Mouse (Mus musculus) mouse embryonic stem cell (cell line): ENCODE measurements around the gene Pygo2.
"Not testable (repeated sequence)": the region's sequence is repeated elsewhere in the genome, so short reads cannot be mapped to it uniquely, and the experiment has no call there.

ENCODE experiments used
- in situ Hi-C, 2 experiments: fragments of 300-500 bp; cut with MboI; formaldehyde crosslinking; loops; 1 replicate in 1 of 2; 3 replicates in 1 of 2; pipeline ENCODE4 v1.14.3; 2019 to 2020; ENCODE audit warnings: low sequenced_read_pairs in 2 of 2, low pct_unique_long_range_greater_than_20kb in 1 of 2, mixed read lengths in 1 of 2; ENCODE audit not compliant: unreplicated experiment in 1 of 2

Gene Pygo2

DNA sequence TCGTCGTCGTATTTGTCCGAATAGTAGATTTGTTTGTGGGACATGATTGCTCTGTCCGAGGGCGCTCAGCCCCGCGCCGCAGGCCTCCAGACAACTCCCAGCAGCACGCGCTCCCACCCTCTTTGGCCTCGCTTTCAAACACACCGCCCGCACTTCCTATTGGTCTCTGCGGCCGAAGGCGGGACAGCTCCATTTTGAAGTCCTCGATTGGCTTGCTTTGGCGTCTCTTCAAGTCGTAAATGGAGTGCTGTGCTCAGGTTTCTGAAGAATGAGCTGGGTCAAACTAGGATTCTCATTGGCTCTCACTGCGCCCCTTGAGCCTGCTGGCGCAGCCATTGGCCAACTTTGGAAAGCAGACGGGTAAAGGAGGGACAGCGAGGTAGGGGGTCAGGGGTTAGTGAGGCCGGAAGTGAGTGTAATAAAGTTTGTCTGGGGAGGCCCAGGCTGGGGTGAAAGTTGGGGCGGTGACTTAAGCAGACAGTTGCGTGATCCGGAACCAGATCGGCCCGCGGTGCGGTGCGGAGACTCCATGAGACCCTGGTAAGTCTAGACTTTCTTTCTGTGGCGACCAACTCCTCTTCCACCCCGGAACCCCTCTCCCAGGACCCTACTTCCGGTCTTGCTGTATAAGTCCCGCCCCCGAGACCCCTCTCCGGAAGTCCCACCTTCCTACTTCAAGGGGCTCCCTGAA lies 11.7 kb upstream of the Pygo2 start, which contains the start of the genes Cks1b and Shc1:
Gene Cks1b, minus strand, starts transcription at position 214 of the 691 bp plus-strand sequence.
Gene Shc1, plus strand, starts transcription at position 274 of the 691 bp plus-strand sequence.
- in situ Hi-C loops: no loop called here

DNA sequence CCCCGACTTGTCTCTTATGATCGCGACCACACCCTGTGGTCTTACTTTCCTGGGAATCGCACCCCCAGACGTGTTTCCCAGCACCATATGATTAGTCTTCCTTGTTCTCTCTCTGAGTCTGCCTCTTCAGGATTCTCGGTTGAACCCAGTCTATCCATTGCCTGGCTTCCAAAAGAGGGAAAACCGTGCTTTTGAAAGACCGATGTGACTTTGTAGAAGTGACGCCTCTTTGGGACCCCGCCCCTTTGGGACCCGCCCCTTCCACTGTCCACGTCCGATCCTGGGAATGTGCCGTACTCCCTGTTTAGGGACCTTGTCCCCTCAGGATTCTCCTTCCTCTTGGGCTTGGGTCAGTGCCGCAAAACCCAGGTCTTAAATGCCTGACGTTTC lies 11.2 kb upstream of the Pygo2 start:
- in situ Hi-C loops: no loop called here

DNA sequence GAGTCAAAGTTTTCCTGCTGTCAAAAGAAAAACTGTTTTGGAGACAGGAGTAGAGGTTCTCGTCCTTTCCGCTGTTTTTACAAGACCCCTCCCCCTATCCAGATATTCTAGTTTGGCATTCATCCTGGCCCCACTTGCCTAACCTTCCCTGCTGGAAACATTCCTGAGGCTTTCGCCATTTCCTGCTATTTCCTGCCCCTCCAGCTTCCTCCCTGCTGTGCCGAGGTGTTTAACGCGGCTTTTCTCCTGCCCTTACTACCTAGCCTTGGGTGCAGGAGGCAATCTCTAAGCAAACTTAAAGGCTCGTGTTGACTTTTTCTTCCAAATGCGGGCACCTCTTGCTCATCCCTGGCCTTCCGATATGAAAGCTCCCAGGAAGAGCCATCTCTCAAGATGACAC lies 10.4 kb upstream of the Pygo2 start:
- in situ Hi-C loops: no loop called here

DNA sequence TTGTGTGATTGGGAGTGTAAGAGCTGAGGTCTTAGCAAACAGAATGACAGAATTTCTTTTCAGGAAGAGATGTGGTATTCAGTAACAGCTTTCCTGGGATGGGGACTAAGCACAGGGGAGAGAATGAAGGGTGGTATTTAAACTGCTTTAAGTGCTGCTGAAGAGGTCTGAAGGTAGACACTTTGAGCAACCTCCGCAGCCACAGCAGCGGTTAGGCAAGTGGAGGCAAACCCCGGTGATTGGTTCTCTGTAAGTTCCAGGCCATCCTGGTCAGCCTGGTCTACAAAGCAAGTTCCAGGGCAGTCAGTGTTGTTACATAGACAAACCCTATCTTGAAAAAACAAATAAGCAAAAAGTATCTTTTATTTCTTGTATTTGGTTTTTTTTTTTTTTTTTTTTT lies 10.0 kb upstream of the Pygo2 start:
- in situ Hi-C loops: no loop called here

DNA sequence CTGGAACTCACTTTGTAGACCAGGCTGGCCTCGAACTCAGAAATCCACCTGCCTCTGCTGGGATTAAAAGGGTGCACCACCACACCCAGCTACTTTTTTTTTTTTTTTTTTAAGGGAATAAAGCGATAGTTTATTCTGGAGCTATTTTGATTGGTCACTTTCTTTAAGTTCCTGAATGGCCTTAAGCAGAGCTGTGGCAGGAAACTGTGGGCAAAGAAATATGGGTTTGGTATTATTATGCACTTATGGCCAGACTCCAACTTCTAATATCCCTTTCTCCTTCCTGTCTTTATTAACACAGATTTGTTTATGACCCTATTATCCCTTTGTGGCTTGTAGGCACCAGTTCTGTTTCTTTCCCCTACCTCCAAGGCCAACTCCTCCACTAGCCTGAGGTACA lies 9.6 kb upstream of the Pygo2 start:
- in situ Hi-C loops: no loop called here

DNA sequence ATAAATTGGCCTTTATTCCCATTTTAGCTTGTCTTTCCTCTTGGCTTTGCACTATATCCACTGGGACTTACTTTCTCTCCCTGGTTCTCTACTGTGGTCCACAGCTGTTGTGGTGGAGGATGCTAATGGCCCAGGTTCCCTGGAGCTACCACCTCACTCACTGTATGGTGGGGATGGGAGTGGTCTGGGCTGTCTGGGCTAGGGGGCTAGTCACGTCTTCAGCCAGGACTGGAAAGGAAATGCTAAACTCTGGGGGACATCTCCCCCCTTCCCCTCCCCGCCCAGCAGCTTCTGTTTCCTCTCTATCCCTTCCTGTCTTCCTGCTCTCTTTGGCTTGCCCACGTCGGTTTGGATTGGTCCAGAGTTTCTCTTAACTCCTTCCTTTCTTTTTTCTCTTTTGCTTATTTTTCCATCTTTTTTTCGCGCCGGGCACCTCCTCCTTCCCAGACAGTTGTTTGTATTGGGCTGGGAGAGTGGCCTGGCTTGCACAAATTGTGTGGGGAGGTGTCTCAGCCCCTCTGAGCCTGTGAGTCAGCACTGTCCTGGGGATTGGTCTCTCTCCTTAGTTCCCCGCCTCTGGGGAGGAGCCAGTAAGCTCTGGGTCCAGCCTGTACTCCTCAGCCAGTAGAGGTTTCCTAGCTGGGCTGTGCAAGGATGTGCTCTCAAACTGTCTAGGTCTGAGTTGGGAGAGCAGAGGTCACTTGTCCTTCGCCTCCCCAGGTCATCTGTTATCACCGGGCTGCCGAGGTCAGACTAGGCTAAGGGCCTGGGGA lies 8.8 kb upstream of the Pygo2 start:
- in situ Hi-C loops: no loop called here

DNA sequence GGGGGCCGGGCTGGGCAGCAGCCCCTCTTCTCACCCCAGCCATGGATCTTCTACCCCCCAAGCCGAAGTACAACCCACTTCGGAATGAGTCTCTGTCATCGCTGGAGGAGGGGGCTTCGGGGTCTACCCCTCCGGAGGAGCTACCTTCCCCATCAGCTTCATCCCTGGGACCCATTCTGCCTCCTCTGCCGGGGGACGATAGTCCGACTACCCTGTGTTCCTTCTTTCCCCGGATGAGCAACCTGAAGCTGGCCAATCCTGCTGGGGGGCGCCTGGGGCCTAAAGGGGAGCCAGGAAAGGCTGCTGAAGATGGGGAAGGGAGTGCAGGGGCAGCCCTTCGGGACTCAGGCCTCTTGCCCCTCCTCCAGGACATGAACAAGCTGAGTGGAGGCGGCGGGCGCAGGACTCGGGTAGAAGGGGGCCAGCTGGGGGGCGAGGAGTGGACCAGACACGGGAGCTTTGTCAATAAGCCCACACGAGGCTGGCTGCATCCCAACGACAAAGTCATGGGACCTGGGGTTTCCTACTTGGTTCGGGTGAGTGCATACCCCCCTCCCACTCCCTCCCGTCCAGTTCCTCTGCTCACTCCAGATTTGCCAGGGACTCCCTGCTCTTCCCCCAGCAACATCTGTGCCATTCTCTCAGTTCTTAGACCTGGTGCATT lies 8.1 kb upstream of the Pygo2 start:
- in situ Hi-C loops: no loop called here

DNA sequence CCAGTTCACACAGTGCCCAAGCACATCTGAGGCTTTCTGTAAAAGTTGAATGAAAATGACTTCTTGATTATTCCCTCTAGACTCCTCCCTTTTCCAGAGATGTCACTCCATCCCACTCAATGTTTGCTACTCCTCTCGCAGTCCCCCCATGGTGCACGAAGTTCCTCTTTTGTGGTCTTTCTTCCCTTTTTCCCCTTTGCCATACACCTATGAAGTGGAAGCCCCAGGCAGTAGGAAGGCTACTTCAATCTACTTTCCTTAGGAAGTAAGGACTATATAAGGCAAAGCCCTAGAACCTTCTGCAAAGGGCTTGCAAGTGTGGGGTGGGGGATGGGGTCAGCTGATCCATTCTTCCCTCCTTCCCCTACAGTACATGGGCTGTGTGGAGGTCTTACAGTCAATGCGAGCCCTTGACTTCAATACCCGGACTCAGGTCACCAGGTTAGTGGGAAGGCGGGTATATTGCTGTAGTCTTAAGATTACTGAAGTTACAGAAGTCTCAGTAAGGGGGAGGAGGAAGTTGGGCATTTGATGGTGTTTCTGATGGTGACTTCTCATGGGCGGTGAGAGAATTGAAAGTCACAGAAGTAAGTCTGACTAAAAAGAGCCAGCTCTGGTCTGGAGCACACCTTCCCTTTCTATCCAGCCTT lies 7.3 kb upstream of the Pygo2 start:
- in situ Hi-C loops: no loop called here

DNA sequence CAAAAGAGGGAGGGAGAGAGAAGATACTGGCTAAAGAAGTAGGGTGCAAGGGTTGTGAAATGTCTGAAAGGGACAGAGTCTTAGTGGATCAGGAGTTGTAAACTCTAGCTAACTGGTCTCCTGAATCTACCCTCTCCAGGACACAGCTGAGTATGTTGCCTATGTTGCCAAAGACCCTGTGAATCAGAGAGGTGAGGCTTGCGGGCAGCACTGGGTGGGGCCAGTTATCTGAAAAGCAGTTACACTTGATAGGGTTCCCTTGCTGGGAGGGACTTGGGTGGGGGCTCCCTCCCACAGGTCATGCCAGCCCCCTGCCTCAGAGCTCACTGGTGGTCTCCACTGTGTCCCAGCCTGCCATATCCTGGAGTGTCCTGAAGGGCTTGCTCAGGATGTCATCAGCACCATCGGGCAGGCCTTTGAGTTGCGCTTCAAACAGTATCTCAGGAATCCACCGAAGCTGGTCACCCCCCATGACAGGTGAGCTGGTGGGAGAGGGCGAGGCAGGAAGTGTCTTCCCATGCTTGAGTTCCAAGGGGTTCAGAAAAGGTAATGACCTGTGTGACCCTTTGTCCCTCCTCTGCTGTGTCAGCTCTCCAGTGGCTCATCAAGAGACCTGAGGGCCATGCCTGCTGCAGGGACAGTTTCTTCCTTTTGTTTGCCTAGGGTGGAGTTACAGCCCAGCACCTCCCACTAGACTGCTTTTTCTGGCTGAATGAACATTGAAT lies 5.4 kb upstream of the Pygo2 start:
- in situ Hi-C loops: no loop called here

DNA sequence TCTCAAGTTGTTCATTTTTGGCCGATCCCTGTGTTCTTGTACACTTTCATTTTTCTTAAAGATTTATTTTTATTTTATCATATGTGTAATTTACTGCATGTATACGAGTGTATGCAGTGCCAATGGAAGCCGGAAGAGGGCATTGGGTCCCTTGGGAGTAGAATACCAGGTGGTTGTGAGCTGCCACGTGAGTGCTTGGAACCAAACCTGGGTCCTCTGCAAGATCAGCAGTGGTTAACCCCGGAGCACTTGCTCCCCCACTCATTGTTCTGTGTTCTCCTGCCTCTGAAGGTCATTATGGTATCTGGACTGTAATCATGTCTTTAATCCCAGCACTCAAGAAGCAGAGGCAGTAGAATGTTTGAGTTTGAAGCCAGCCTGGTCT lies 4.9 kb upstream of the Pygo2 start:
- in situ Hi-C loops: no loop called here

DNA sequence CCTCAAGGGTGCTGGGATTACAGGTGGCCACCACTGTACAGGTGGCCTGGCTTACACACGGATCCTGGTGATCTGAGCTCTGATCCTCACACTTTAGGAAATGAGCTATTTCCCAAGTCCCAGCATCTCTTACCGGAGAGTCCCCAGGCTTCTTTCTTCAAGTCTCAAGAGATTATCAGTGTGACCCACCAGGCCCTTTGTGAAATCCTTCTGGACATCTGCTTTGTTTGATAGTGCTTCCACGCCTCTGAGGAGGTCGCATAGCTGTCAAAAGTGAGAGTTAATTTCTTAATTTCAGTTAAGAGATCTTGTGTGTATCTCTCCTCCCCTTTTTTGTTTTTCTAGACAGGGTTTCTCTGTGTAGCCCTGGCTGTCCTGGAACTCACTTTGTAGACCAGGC lies 4.1 kb upstream of the Pygo2 start:
- in situ Hi-C loops: no loop called here

DNA sequence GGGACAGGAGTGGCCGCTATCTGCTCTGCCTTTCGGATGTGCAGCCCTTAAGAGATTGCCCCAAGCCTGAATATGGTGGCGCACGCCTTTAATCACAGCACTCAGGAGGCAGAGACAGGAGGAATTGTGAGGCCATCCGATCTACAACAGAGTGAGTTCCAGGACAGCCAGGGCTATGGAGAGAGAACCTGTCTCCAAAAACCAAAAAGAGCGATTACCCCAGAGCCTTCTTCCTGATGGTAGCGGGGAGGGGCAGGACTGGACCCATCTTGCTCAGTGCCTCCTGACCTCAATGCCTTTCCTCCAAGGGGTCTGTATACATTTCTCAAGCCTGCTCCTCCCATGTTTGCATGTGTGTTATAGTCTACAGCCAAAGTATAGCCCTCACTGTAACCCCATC lies 993 bp upstream of the Pygo2 start:
- in situ Hi-C loops: not testable (repeated sequence)

DNA sequence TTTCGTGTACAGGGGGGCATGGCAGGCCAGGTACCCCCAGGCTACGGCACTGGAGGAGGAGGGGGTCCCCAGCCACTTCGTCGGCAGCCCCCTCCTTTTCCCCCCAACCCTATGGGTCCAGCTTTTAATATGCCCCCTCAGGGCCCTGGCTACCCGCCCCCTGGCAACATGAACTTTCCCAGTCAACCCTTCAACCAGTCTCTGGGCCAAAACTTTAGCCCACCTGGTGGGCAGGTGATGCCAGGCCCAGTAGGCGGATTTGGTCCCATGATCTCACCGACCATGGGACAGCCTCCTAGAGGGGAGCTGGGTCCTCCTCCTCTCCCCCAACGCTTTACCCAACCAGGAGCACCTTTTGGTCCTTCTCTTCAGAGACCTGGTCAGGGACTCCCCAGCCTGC lies 2.6 kb downstream of the Pygo2 start:
- in situ Hi-C loops: no loop called here

DNA sequence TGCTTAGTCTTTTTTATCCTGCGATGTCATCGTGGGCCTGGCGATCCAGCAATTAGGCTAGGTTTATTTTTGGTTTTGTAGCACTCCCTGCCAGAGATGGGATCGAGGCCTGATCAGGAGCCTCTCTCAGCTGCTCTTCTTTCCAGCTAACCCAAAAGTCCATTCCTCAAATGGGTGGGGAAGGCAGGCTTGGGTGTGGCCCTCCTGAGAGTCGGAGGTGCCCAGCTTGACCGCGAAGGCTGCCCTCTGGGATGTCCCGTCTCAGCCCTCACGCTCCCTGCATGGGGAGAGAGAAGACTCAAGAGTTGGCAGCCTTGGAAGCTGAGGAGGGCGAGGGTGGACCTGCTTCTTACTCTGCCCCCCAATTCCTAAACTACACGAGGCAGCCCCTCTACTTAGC lies 4.5 kb downstream of the Pygo2 start:
- in situ Hi-C loops: no loop called here

DNA sequence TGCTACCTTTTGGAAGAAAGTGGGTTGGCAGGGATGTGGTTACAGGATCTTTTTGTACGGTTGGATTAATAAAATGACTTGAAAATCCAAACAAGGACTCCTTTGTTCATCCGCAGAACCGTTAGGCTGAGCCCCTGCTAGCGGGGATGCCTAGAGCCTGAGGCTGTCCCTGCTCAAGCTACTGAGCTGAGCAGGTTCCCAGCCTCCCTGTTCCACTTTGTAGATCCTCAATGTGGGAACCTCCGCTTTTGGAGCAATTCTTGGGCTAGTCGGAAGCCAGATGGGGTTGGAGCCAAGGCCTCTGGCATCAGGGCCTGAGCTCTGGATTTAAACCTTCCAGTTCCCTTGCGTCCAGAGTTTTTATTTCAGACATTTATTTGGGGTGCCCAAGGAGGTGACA lies 5.0 kb downstream of the Pygo2 start:
- in situ Hi-C loops: no loop called here

DNA sequence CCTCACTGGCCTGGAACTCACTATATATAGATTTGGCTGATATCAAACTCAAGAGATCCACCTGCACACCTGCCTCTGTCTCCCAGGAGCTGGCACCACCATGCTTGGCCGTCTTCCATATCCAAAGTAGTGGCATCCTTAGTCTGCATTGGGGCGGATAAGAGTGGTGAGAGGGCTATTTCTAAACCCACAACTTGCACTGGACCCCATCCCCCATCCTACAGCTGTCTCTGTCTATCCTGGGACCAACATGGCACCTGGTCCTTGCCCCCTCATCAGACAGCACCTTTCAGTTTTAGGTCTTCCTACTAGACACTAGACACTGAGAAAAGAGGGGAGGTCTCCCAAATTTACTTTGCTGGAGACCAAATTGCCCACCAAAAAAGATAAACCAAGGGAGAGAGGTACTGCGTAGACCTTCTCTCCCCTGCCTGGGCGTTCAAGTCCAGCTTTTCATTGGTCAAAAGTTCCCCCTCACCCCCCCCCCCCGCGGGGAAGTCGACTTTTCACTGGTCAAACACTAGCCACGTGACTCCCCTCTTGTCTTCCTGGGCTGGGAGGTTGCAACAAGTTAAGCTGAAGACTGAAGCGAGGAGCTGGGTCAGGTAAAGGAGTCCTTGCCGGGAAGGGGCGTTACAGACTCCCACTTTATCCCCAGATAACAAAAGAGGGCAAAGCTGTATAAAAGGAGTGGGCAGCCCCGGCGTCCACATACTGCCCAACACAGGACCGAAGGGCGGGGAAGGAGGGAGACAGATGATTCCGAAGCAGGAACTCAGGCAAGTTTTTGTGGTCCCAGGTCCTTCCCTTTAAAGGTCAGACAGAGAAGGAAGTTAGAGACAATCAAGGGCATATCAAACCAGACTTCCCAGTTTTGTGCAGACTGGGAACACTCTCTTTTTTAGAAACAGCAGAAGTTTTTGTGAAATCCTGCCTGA lies 6.4 kb downstream of the Pygo2 start, which contains the start of gene Pbxip1:
Gene Pbxip1, plus strand, starts transcription at position 531 of the 938 bp plus-strand sequence.
- in situ Hi-C loops: no loop called here

DNA sequence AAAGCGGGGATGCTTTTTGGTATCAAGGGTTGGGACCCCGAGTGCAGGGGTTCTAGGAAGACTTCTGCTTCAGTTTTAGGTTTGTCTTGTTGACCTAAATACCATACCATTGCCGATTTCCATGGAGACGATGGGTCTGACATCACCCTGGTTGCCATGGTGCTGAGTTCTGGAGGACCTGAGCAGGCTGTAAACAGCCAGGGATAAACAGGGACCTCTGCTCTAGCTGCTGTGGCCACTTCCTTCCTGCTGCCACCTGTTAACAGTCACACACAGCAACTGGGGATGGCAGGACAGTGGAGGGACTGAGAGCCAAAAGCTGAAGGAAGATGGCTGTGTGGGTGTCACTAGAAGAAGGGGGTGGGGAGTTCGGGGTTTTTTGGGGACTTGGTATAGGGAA lies 7.3 kb downstream of the Pygo2 start:
- in situ Hi-C loops: no loop called here
